Mouse (Mus musculus) kidney, adult 2 months (tissue): ENCODE results near the gene 2010003K11Rik. TPM values are rescaled to one million over a fixed set of nuclear protein-coding genes. Genes with fewer than 3 reads are reported as not detected.

Experiments used
- DNase-seq: peaks from one replicate; pipeline ENCODE4 v3.0.0; 2021
- H3K27ac ChIP-seq: fragments of 200-500 bp; 2 replicates; pipeline ENCODE4 v1.5.1; 2012; ENCODE audit warnings: low read depth, low read length, control low read depth, inconsistent platforms; ENCODE audit not compliant: insufficient read depth
- H3K27me3 ChIP-seq: fragments of 200-500 bp; replicated peaks from 2 replicates; pipeline ENCODE4 v1.6.1; 2012; ENCODE audit warnings: mild to moderate bottlenecking, moderate library complexity, low read length, inconsistent platforms; ENCODE audit not compliant: control insufficient read depth, insufficient read depth
- H3K36me3 ChIP-seq: fragments of 200-500 bp; 2 replicates; pipeline ENCODE4 v1.6.1; 2012; ENCODE audit warnings: mild to moderate bottlenecking, moderate library complexity, low read length, inconsistent platforms; ENCODE audit not compliant: control insufficient read depth, insufficient read depth
- H3K4me1 ChIP-seq: fragments of 200-500 bp; 2 replicates; pipeline ENCODE4 v1.6.1; 2011; ENCODE audit warnings: low read length; ENCODE audit not compliant: control insufficient read depth, insufficient read depth
- H3K4me3 ChIP-seq: fragments of 200-500 bp; 2 replicates; pipeline ENCODE4 v1.5.1; 2011; ENCODE audit warnings: mild to moderate bottlenecking, low read depth, low read length, control low read depth; ENCODE audit not compliant: insufficient read depth
- CTCF ChIP-seq: fragments of 200-500 bp; conservative IDR thresholded peaks from 2 replicates; pipeline ENCODE4 v1.5.1; 2011; ENCODE audit warnings: low read depth, mild to moderate bottlenecking, control low read depth, low read length, moderate library complexity, mixed read lengths; ENCODE audit not compliant: insufficient read depth, insufficient read length
- POLR2A ChIP-seq: fragments of 200-500 bp; IDR thresholded peaks from one replicate; pipeline ENCODE4 v1.6.1; 2011; ENCODE audit warnings: low read depth, low read length, control low read depth
- WGBS: fragments of 180-500 bp; shearing (Covaris S2); methylation state at CpG from one replicate; pipeline ENCODE4 v1.1.7; 2018; 5-methylcytosine and 5-hydroxymethylcytosine counted together
- polyA plus RNA-seq: library from polyadenylated mRNA; depleted of rRNA; stranded (reverse); fragments of >200 nt; gene quantifications from 2 replicates; pipeline ENCODE4 v1.2.3, GENCODE M21; 2012

The 2010003K11Rik gene
- polyA plus RNA-seq, 1 experiment, result 2.8 TPM

DNA sequence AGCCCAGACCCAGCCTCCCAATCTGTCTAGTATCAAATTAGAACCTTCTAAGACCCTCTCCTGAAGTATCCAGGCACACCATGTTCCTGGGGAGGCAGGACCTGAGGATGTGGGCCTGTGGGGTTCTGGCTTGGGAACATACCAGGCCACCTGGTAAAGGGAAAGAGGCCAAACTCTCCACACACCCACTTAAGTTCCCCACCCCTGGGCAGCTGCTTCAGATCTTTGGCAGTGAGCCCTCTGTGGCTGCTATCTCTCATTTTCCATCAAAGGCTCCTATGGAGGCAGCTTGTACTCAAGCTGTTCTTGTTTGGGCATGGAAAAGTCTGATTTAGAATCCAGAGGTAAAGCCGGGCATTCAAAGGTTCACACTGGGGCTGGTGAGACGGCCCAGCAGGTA lies 10.5 kb downstream of the 2010003K11Rik start:
- TF ChIP-seq CTCF (no peak), POLR2A (no peak)
- no peaks in the 10 kb centered on the region for H3K36me3 ChIP-seq
- peaks cover 4% of the 10 kb centered on the region; the same call in 1 of the 2 replicates for H3K4me1 ChIP-seq
- H3K27ac ChIP-seq, result no peak overlapping the region
- H3K4me3 ChIP-seq, result no peak overlapping the region
- H3K27me3 ChIP-seq, result no peaks in the 10 kb centered on the region
- 92% methylated on average over 2 of the region's 2 CpGs for WGBS
- DNase-seq, result no peak

DNA sequence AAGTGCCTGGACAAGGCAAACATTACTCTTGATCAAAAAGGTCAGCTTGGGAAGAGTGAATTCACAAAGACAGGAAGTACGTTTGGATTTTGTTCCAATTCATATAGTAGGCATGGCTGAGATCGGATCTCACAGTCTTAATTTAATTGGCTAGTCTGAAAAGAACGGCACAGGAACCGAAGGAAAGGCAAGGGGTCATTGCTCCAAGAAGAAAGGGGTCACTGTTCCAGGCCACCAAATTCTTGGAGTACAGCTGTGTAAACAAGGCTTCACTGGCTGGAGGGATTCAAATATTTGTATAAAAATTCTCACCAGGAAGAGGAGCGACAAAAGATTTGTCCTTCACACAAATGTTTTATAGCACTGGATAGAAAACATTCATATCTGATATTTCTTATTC lies 13.4 kb downstream of the 2010003K11Rik start:
- TF ChIP-seq CTCF (no peak), POLR2A (no peak)
- 31% methylated on average over 5 of the region's 5 CpGs for WGBS
- Histone ChIP-seq H3K27me3 (no peaks in the 10 kb centered on the region), H3K36me3 (no peaks in the 10 kb centered on the region), H3K27ac (peak overlapping the region; percentile 44; the same call in 1 of the 2 replicates), H3K4me1 (no peaks in the 10 kb centered on the region), H3K4me3 (no peak overlapping the region)
- peak; percentile 46 for DNase-seq

DNA sequence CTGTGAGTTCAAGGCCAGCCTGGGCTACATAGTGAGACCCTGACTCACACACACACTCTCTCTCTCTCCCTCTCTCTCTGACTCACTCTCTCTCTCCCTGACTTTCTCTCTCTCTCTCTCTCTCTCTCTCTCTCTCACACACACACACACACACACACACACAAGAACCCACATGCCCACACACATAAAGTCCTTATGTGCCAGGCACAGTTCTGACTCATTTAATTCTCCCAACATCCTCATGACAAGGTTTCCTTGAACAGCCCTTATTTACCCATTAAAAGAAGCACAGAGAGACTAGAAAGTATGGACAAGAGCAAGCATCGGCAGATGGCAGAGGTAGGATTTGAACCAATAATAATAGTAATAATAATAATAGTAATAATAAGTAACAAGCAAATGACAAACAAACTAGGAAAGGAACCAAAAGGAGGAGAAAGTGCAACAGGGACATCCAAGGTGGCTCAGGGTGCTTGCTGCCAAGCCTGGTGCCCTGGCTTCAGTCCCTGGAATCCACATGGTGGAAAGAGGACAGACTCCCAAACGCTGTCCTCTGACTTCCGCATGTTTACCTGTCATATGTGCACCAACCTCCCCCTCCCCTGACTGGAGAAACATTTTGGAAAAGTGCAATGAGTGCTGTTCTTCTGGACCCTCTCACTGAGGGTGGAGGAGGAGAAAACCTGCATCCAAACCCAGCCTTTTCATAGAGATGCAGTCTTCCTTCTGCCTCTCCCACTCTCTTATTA lies 16.1 kb downstream of the 2010003K11Rik start:
- H3K4me3 ChIP-seq, result no peak overlapping the region
- H3K4me1 ChIP-seq, result peaks cover 5% of the 10 kb centered on the region; the same call in 1 of the 2 replicates
- H3K27ac ChIP-seq, result no peak overlapping the region
- no peaks in the 10 kb centered on the region for H3K27me3 ChIP-seq
- H3K36me3 ChIP-seq, result no peaks in the 10 kb centered on the region
- TF ChIP-seq POLR2A (no peak), CTCF (no peak)
- 82% methylated on average over 3 of the region's 3 CpGs for WGBS
- DNase-seq, result no peak

DNA sequence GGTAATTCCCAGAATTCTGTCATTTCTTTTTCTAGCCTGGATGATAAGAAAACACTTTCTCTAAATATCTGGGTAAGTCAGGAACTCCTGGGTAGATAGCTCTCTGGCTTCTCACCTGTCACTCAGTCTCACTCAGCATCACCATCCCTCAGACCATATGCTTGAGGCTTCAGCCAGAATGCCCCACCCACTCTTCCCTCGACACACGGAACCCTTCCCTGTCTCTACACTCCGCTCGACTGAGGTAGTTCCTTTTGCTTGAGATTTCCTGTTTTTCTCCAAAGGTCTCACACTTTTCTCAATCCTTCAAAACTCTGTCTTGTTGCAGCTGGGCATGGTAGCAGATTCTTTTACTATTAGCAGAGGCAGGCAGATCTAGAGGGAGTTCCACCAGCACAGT lies 17.1 kb downstream of the 2010003K11Rik start:
- TF ChIP-seq POLR2A (no peak), CTCF (no peak)
- H3K27me3 ChIP-seq, result no peaks in the 10 kb centered on the region
- DNase-seq, result no peak
- H3K36me3 ChIP-seq, result no peaks in the 10 kb centered on the region
- H3K4me1 ChIP-seq, result peaks cover 6% of the 10 kb centered on the region; the same call in 1 of the 2 replicates
- WGBS, result 58% methylated on average over 4 of the region's 4 CpGs
- H3K4me3 ChIP-seq, result no peak overlapping the region
- no peak overlapping the region for H3K27ac ChIP-seq

DNA sequence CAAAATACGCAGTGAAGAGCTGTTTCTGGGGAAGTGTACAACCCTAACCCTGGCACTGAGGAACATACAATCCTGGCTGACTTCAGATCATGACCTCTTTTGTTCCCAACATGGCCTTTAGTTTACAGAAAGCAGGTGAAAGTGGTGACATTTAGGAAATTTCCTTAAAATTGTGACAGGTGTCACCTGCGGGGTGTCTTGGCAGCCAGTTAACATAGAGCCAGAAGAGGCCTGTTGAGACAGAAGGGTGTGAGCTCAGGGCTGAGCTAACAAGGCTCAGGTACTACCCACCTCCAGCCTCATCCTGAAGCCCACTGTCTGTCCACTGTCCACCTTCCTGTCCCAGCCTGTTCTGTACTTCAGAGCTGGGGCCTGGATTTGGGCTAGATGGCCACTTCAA lies 18.3 kb downstream of the 2010003K11Rik start:
- TF ChIP-seq CTCF, result no peak
- no peak for TF ChIP-seq POLR2A
- no peaks in the 10 kb centered on the region for H3K27me3 ChIP-seq

DNA sequence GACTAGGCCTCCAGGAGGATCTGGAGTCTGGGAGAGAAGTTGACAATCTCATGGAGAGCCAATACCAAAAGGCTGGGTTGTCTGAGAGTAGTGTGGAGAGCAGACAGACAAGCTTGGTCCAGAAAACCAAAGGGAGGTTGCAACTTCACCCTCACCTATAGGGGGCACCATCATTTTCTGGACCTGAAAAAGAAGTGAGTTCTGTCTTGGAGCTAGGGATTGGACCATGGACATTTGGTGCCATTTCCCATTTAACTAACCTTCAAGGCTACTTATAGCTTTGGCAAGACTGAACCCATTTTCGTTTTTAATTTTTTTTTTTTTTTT lies 20.2 kb downstream of the 2010003K11Rik start:
- 50% methylated on average over 1 of the region's 1 CpGs for WGBS
- DNase-seq, result peak; percentile 18
- no peaks in the 10 kb centered on the region for H3K27me3 ChIP-seq
- H3K4me3 ChIP-seq, result no peak overlapping the region
- no peak overlapping the region for H3K27ac ChIP-seq
- no peaks in the 10 kb centered on the region for H3K36me3 ChIP-seq
- H3K4me1 ChIP-seq, result peaks cover 6% of the 10 kb centered on the region; the same call in 1 of the 2 replicates
- no peak for TF ChIP-seq POLR2A
- TF ChIP-seq CTCF, result 0 out of 2 replicates have a peak, but pooled peaks have one; percentile 25

More for the DNA sequence above, 18.3 kb downstream of the 2010003K11Rik start:
- Histone ChIP-seq H3K27ac (no peak overlapping the region), H3K4me3 (no peak overlapping the region), H3K36me3 (no peaks in the 10 kb centered on the region), H3K4me1 (peaks cover 6% of the 10 kb centered on the region; the same call in 1 of the 2 replicates)
- WGBS, result 92% methylated on average over 2 of the region's 2 CpGs
- no peak for DNase-seq

DNA sequence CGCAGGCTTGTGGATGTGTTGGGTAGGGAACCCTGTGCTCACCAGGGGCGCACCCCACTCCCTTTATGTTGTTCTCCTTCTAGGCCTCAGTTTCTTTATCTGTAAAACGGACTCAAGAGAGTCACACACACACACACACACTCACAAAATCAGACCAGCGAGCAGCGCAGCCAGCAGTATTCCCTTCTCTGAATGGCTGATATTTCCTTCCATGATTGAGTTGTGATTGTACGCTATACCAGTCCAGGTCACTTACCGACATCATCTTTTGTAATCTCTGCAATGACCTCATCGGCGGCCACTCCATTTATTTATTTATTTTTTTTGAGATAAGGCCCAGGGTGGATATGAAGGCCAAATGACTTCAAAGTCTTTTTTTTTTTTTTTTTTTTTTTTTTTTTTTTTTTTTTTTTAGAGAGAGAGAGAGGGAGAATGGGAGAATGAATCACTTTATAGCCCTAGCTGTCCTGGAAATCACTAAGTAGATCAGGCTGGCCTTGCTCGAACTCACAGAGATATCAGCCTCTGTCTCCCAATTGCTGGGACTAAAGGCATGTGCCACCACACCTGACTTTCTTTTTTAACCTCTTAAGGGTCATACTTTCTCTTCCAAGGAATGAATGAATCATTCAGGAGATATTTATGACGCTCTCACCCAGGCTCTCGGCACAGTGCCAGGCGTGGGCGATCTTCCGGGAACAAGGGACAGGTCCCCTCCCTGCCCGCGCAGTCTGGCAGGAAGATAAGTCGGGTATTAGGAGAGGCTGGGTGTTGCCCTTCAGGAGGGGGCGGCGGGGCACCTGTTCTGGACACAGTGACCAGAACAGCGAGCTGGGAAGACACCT lies 20.8 kb downstream of the 2010003K11Rik start, which contains the start of gene Syt12:
Syt12 (minus strand) TSS at position 103 of the 845 bp plus-strand sequence.
- H3K4me1 ChIP-seq, result peaks cover 6% of the 10 kb centered on the region; the same call in 1 of the 2 replicates
- no peaks in the 10 kb centered on the region for H3K36me3 ChIP-seq
- TF ChIP-seq CTCF (no peak), POLR2A (no peak)
- peak within 1 kb of the TSS; percentile 65 for H3K4me3 ChIP-seq
- DNase-seq, result peak; percentile 23
- no peak within 1 kb of the TSS for H3K27ac ChIP-seq
- 21% methylated on average over 21 of the region's 21 CpGs for WGBS
- no peaks in the 10 kb centered on the region for H3K27me3 ChIP-seq
